Mouse (Mus musculus) testis, postnatal 10 days (tissue): ENCODE results near the gene Gpd1.
"Not testable (repeated sequence)": the region's sequence is repeated elsewhere in the genome, so short reads cannot be mapped to it uniquely, and the experiment has no call there.

Experiments
- DNase-seq: peaks from one replicate; pipeline ENCODE4 v3.0.0; 2021; ENCODE audit warnings: low spot score

Gpd1 gene

DNA sequence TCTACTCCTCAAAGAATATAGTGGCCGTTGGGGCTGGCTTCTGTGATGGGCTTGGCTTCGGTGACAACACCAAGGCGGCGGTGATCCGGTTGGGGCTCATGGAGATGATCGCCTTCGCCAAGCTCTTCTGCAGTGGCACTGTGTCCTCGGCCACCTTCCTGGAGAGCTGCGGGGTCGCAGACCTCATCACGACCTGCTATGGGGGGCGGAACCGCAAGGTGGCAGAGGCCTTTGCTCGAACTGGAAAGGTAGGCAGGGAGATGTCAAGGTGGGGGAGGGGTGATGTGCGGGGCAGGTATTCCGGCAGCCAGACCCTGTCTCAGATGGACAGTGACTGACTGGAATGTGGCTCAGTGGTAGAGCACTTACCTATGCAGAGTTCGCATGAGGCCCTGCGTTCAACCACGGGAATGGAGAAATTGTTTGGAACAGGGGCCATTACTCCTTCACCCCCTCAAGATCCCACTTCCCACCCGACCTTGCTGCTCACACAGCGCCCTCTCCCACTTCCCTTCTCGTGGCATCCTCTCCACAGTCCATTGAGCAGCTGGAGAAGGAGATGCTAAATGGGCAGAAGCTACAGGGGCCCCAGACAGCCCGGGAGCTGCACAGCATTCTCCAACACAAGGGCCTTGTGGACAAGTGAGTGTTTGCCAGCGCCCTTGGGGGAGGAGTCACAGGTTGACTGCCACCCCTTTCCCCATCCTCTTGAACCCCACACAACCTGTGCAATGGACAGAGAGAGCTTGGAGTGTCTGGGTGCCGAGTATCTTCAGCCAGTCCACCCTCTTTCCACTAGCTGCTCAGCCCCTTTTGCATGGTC lies 4.8 kb downstream of the Gpd1 start:
- no peak for DNase-seq

DNA sequence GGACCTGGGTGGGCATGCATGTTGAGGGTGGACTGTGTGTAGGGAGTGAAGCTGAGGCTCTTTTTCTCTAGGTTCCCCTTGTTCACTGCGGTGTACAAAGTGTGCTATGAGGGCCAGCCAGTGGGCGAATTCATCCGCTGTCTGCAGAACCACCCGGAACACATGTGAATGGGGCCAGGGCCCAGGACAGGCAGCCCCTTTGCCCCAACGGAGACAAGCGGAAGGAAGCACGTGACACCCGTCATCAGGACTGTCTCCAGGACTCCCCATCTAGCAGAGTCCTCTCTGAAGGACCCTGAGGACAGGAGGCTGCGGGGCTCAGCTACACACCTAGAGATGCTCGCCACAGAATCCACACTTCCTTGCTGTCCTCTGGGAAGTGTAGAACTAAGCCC lies 5.8 kb downstream of the Gpd1 start:
- DNase-seq = no peak

DNA sequence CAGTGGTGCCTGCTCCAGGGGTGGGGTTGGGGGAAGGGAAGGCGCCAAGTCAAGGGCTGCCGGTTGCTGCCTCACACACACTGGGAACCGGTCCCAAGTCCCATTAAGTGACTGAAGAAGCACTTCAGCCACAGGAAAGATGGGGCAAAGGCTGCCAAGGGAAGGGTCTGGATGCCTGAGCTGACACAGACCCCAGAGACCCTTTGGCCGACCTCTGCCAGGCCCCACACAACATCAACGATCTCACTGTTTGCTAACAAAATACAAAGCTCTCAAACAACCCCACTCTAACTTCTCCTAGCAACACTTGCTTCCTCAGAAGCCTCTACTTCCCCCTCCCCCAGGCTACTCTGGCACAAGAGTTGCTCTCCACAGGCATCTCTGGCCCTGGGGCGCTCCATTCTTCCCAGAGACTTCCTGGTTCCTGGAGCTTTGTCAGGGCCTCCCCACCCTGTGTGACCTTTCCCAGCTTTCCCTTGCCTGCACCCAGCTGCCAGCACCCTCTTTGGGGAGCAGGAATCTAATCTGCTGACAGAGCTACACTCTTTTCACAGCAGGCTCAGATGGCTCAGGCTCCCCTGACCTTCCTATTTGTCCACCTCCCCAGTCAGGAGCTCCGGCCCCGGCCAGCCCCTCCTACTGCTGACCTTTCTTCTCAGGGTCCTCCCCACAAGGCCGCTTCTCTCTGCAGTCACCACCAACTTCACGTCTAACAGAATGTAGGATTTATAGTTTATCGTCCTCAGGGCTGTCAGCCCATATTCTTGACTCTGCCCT lies 6.4 kb downstream of the Gpd1 start:
- DNase-seq = peak; percentile 72

DNA sequence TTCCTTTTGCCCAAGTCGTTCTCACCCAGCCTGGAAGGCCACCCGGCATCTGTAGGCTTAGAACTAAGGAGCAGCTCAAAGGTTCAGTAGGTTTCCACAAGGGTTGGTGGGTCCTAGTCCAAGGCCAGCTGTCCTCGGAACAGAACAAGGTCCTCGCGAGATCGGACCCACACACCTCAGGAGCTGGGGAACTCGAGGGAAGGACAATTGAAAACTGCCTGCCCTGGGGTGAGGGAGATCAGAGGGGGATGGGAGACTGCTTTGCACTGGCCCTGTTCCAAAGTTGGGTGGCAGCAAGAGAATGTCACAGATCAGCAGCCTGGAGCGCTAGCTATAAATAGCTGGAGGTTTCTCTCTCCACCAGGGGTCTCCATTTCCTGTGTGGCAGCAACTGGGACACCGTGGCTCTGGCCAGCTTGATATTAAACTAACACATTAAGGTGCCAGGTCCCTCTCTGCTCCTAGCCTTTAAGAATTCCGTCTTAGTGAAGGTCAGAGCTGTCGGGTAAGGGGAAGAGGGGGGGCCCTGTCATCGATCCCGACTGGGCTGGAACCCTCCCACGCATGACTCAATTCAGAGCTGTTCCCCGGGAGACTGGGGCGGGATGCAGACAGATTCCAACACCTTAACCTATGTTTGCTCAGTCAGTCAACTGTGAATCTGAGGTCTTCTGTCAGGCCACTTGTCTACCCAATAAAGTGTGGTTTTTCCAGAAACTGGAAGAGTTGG lies 7.1 kb downstream of the Gpd1 start:
- peak; percentile 74 for DNase-seq

DNA sequence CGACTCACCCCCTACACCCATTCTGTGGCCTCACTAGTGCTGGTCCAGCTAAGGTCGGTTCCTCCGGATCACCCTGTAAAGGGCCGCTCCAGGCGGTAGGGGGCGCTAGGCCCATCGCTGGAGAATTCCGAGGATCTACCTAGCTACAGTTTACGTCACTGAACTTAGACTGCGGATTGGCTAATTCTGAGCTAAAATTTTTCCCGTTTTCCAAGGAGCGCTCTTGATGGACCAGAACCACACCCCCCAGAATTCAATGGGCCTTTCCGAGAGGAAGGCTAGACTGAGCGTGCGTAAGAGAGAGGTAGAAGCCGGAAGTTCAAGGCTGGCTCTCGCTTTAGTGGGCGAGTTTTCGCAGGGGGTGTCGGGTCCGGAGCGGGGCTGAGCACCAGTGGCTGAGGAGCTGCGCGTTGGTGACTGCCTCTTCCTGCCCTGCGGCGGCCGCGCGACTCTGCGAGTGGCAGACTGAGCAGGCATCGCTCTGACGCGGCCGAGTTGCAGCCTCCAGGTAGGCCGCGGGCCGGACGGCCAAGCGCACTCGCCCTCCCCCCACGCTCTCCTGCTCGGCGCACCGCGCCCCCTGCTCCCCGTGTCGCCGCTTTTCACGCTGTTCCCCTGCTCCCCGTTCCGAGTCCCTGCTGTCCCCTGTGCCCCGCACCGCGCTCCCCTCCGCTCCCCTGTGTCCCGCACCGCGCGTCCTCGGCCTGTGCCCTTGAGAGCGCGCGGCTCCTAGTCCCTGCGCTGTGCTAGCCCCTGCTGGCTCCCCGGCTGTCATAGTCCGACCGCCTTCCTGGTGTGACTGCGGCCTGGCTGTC lies 8.2 kb downstream of the Gpd1 start, which contains the start of gene Cox14:
Gene Cox14 (plus strand): TSS at position 278 of the 815 bp plus-strand sequence.
- peak; percentile 95 for DNase-seq

DNA sequence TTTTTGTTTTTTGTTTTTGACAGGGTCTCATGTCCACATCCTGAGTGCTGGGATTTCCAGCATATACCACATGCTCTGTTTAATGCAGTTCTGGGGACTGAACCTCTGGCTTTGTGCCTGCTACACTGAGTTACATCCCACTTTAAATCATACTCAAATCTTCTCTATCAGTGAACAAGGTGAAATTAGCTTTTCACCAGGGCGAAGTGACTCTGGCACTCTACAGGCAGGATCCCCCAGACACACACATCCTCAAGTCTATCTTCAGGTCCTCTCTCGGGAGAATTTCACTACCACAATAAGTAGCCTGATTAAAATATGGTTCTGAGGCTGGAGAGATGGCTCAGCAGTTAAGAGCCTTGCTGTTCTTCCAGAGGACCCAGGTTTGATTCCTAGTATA lies 9.2 kb downstream of the Gpd1 start:
- DNase-seq = no peak

DNA sequence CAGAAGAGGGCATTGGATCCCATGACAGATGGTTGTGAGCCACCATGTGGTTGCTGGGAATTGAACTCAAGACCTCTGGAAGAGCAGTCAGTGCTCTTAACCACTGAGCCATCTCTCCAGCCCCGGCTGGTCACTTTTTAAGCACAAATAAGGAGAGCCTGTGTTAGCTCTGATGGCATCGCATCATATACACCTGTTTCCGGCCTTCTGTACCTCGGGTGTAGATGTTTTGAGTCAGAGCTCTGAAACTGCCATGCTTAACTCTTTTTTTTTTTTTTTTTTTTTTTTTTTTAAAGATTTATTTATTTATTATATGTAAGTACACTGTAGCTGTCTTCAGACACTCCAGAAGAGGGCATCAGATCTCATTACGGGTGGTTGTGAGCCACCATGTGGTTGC lies 9.7 kb downstream of the Gpd1 start:
- not testable (repeated sequence) for DNase-seq

DNA sequence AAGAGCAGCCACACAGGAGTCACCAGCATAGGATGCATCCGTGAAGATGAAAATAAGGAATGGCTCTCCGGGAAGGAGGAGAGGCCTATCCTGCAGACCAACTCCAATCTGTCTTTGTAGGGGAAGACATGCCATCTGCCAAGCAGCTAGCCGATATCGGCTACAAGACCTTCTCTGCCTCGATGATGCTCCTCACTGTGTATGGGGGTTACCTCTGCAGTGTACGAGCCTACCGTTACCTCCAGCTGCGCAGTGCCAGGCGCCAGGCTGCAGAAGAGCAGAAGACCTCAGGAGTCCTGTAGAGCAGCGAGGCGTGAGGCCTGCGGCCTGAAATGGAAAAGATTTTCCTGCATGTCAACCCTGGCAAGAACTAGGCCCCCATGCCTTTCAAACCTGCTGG lies 10.2 kb downstream of the Gpd1 start:
- DNase-seq = no peak

DNA sequence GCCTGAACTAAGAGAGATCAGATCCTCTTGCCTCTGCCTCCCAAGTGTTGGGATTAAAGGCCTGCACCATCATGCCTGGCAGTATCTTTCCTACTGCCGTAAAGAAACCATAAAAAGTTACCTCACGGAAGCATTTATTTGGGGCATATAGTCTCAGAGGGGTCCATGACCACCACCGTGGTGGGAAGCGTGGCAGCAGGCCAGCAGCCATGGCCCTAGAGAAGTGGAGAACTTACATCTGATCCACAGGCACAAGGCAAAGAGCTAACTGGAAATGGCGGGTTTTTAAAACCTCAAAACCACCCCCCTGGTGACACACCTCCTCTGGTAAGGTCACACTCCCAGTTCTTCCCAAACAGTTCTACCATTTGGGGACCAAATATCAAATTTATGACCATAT lies 10.9 kb downstream of the Gpd1 start:
- no peak for DNase-seq

DNA sequence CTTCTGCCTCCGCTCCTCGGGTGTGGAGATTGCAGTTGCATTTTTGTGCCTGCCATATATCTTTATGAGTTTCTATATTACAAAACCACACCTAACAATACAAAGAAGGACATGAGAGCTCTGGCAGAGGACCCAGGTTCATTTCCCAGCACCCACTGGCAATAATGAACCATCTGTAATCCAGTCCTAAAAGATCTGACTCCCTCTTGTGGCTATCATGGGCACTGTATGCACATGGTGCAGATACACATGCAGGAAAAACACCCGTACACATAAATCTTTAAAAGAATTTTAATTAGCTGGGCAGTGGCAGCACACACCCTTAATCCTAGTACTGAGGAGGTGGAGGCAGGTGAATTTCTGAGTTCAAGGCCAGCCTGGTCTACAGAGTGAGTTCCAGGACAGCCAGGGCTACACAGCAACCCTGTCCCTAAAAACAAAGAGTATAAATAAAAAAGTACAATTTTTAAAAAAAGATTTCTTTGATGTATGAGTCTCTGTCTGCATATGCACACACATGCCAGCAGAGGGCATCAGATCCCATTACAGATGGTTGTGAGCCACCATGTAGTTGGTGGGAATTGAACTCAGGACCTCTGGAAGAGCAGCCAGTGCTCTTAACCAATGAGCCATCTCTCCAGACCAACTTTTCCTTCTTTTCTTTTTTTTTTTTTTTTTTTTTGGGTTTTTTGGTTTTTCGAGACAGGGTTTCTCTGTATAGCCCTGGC lies 11.9 kb downstream of the Gpd1 start:
- no peak for DNase-seq

DNA sequence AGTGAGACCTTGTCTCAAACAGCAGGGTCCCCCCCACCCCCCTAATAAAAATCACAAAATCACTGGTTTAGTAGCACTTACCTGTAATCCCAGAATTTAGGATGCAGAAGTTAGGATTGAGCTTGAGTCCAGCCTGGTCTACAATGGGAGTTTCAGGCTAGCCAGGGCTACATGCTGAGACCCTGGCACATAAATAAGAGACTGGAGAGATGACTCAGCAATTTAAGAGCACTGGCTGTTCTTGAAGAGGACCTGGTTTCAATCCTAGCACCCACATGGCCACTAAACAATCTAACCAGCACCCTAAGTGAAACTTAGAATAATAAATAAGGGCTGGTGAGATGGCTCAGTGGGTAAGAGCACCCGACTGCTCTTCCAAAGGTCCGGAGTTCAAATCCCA lies 13.9 kb downstream of the Gpd1 start:
- DNase-seq = no peak

DNA sequence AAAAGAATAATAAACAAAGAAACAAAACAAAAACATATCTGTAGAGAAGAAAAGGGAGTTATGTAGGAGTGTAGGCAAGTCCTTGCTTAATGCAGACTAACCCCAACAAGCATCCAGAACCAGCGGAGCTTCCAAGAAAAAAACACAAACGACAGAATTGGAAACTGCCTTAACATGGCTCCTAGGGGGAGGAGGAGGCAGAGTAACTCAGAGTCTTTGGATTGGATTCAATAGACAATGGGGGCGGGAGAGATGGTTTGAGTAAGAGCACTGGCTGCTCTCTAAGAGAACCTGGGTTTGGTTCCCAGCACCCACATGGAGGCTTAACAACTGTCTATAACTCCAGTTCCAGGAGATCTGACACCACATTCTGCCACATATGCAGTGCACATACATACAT lies 14.4 kb downstream of the Gpd1 start:
- no peak for DNase-seq

DNA sequence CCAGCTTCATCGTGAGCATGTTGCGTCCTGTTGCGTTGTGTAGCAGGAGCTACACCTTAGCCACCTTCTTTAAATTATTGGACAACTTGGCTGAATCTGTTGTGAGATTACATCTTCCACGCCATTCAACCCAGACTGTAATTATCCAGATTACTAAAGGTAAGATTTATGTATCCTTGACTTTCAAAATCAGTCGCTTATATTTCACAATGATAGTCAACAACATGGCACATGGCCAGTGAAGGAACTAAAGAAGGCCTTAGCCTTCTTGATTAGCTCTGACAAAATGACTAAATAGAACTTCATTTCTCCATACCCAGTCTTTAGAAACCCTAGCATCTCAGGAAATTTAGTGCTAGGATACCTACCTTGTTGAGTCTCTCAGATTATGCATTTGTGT lies 15.9 kb downstream of the Gpd1 start:
- no peak for DNase-seq

DNA sequence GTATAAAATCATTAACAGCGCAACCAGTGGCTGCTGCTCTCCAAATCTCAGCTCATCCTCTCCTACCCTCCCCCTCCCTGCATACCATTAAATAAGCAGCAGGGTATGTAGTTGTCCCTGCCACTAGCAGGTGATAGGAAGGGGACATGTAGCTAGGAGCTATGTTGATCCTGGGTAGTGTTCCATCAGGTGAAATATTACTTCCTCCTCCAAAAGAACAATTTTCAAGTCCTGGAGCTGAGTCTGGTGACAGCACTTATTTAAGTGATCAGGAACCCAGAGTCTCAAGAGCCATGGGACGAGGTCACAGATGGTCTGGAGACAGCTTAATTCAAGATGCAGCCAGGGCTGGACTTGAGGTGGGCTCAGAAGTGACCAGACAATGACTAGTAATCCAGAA lies 18.3 kb downstream of the Gpd1 start:
- peak; percentile 100 for DNase-seq

DNA sequence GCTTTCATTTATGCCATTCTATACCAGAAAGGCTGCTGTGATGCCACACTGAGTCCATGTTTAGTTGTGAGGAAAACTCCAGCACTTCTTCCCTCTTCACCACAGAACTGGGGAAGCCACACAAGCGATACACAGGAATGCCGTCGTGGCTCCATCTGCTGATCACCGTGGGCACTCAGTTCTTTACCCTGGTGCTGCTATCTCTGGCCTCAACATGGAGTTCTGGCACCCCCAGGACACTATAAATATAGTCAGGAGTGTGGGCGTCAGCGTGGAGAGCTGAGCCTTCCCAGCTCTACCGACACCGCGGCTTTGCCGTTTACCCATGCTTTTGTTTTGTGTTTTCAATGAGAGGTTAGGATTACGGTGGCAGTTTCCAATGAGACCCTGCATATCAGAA lies 19.4 kb downstream of the Gpd1 start:
- no peak for DNase-seq

DNA sequence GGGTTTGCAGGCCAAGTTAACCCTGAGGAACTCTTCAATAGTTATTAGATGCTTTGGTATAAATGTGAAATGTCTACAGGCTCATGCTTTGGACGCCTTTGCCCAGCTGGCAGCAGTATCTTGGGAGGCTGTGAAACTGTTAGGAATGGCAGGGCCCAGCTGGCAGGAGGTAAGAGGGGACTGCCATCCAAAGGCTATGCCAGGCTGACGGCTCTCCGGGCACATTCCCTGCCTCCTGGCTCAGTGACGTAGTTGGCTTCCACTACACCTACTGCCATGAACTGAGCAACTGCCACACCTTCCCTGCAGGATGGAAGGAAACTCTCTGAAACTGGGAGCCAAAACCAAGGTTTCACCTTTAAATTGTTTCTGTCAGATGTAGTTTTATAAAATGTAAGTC lies 22.9 kb downstream of the Gpd1 start:
- no peak for DNase-seq

DNA sequence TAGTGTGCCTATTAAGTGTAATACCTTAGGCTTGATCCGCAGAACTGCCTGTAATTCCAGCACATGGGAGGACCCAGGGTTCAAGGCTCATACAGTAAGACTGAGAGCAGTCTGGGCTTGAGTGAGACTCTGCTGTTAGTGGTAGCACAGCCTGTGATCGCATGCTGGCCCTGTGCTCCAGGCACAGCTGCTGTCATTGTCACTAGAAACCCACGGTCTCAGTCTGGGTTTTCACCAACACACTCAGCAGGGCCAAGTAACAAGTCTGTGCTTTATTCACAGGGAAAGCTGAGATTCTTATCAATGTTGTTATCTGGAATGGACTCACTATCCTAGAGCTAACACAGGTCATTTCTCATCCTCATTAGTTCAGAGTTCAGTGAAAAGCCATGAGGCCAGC lies 36.9 kb downstream of the Gpd1 start:
- no peak for DNase-seq

DNA sequence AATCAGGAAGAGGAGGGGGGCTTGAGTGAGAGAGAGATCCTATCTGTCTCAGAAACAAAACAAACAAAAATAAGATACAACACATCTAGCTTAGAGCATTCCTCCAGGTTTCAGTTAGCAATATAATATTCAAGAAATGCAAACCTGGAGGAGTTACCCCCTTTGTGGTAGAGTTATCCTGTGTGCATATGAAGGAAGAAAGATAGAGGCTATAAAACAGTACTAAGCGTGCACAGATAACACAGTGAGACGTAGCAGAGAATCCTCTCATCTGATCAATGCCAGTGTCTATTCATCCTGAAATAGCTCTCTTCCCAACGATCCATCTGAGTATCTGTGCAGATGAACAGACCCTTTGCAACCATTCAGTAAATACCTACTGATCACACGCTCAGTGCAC lies 50.2 kb downstream of the Gpd1 start:
- no peak for DNase-seq

DNA sequence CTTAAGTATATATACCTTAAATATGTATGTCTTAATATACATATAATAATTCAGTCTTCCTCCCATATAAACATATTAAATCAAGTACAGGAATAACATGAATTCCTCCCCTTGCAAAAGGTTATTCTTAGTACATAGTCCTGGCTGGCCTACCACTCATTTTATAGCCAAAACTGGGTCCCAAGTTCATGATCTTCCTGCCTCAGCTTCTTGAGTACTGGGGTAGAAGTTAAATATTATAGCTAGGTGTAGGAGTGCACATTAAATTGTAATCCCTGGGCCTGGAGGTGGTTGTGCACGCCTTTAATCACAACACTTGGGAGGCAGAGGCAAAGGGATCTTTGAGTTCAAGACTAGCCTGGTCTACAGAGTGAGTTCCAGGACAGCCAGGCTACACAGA lies 51.4 kb downstream of the Gpd1 start:
- DNase-seq = no peak

DNA sequence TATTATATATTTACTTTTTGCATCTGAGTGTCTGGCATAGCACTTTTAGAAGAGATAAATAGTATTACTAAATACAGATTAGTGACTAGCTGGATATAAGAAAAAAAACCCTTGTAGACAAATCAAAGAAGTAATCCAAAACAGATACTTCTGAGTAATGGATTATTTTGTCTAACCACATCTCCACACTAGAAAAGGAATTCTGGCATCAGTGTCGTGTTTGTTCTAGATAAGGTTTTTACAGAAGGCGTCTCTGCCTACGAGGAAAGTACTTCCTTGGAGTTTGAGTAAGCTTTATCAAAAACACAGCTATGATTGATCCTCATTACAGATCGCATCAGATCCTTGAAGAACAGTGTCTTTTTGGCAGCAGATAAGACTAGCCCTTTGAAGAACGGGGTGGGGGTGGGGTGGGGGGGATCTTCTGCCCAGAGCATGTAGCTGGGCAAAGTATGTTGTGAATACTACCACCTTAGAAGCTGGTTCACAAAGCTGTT lies 53.7 kb downstream of the Gpd1 start:
- no peak for DNase-seq
